19 mouse cellular contexts compared by ENCODE assay signal in genomic region chr4:119761459-119762121, GRCm38 (mm10). TPM values are rescaled to one million over a fixed set of nuclear protein-coding genes. Genes with fewer than 3 reads are reported as not detected.
DNase-seq lines count a peak whose midpoint lies in the region; ATAC-seq and TF ChIP-seq lines count a peak whose summit lies in the region.
"Had no signal": no experiment of that assay in that cellular context is flagged by ENCODE, and none has a peak within 500 bp of the region (broad histone marks: within the 10 kb centered on the region; RNA-seq: fewer than 3 reads in every experiment).

No protein-coding gene starts in this region.

- 58% methylated on average over 9 of the region's 9 CpGs for WGBS in lung, embryonic 14.5 days
- WGBS in lung, adult 2 months: 68% methylated on average over 9 of the region's 9 CpGs
- WGBS in intestine, embryonic 15.5 days: 78% methylated on average over 9 of the region's 9 CpGs

- peak; percentile 29 for ATAC-seq in frontal cortex, adult (ENCODE audit: low TSS enrichment)
- ATAC-seq in lung, embryonic 14.5 days (ENCODE audit: insufficient read depth): no peak
- no peak for ATAC-seq in intestine, embryonic 15.5 days
- ATAC-seq: hindbrain, postnatal 0 days had no signal

- H3K4me1 ChIP-seq in lung, embryonic 14.5 days (ENCODE audit: insufficient read depth): no peaks in the 10 kb centered on the region
- no peaks in the 10 kb centered on the region for H3K4me1 ChIP-seq in lung, adult 2 months (ENCODE audit: control insufficient read depth, insufficient read depth, low read length)
- no peaks in the 10 kb centered on the region for H3K4me1 ChIP-seq in intestine, embryonic 15.5 days (replicated peaks)
- H3K4me1 ChIP-seq: heart, embryonic 12.5 days; limb, embryonic 13.5 days; liver, embryonic 15.5 days; neural tube, embryonic 12.5 days had no signal

- TF ChIP-seq CTCF in lung, embryonic 14.5 days (IDR thresholded peaks at IDR 0.05; ENCODE audit: low read depth): no peak
- no peak for TF ChIP-seq CTCF in lung, adult 2 months (IDR thresholded peaks at IDR 0.05; ENCODE audit: insufficient read depth, low read length)

- no peak overlapping the region for H3K9ac ChIP-seq in lung, embryonic 14.5 days
- H3K9ac ChIP-seq in intestine, embryonic 15.5 days: no peak overlapping the region
- H3K9ac ChIP-seq: heart, embryonic 12.5 days; limb, embryonic 13.5 days; liver, embryonic 15.5 days; neural tube, embryonic 12.5 days had no signal

- no peak overlapping the region for H3K4me3 ChIP-seq in lung, embryonic 14.5 days (ENCODE audit: low read depth, low read length)
- H3K4me3 ChIP-seq in lung, adult 2 months (replicated peaks; ENCODE audit: extremely low read depth, low read depth, low read length): no peak overlapping the region
- no peak overlapping the region for H3K4me3 ChIP-seq in intestine, embryonic 15.5 days (replicated peaks)
- H3K4me3 ChIP-seq: heart, embryonic 12.5 days; limb, embryonic 13.5 days; liver, embryonic 15.5 days; megakaryocyte, embryonic 14.5 days; neural tube, embryonic 12.5 days had no signal

- no peak for TF ChIP-seq POLR2A in lung, adult 2 months (IDR thresholded peaks at IDR 0.05; ENCODE audit: borderline replicate concordance, extremely low read depth, low read depth, low read length)

- H3K27ac ChIP-seq in lung, embryonic 14.5 days (ENCODE audit: low read depth): no peak overlapping the region
- no peak overlapping the region for H3K27ac ChIP-seq in intestine, embryonic 15.5 days
- H3K27ac ChIP-seq: hindbrain, postnatal 0 days; limb, embryonic 13.5 days; liver, embryonic 15.5 days; neural tube, embryonic 12.5 days had no signal

- H3K9me3 ChIP-seq in lung, embryonic 14.5 days (ENCODE audit: low read depth, low read length): no peaks in the 10 kb centered on the region
- no peaks in the 10 kb centered on the region for H3K9me3 ChIP-seq in intestine, embryonic 15.5 days
- H3K9me3 ChIP-seq: limb, embryonic 13.5 days; liver, embryonic 15.5 days; megakaryocyte, embryonic 14.5 days; neural tube, embryonic 12.5 days had no signal

- no peak for DNase-seq in frontal cortex, postnatal 14 days (ENCODE audit: low spot score in 2 of 2)
- DNase-seq in lung, embryonic 14.5 days: peak; percentile 18
- no peak for DNase-seq in lung, adult 2 months
- peak; percentile 80 for DNase-seq in cerebellum, adult 11-12 months
- DNase-seq in cerebellum, postnatal 14 days: peak; percentile 42 to 69
- no peak for DNase-seq in frontal cortex, postnatal 25 days (ENCODE audit: low spot score in 2 of 2)
- DNase-seq: gastrocnemius, postnatal 36 days; heart, postnatal 36 days; kidney, adult 9 months; spleen, adult 18-20 months; thymus, postnatal 14 days had no signal

- H3K27me3 ChIP-seq in lung, embryonic 14.5 days (ENCODE audit: insufficient read depth, low read length): no peaks in the 10 kb centered on the region
- H3K27me3 ChIP-seq in intestine, embryonic 15.5 days (replicated peaks): no peaks in the 10 kb centered on the region
- H3K27me3 ChIP-seq: heart, embryonic 12.5 days; limb, embryonic 13.5 days; liver, embryonic 15.5 days; neural tube, embryonic 12.5 days had no signal

- H3K4me2 ChIP-seq in lung, embryonic 14.5 days: no peak overlapping the region
- H3K4me2 ChIP-seq in intestine, embryonic 15.5 days (replicated peaks): no peak overlapping the region
- H3K4me2 ChIP-seq: heart, embryonic 12.5 days; limb, embryonic 13.5 days; liver, embryonic 15.5 days; neural tube, embryonic 12.5 days had no signal

- H3K36me3 ChIP-seq in lung, embryonic 14.5 days (ENCODE audit: insufficient read depth): no peaks in the 10 kb centered on the region
- H3K36me3 ChIP-seq in intestine, embryonic 15.5 days: no peaks in the 10 kb centered on the region
- H3K36me3 ChIP-seq: heart, embryonic 12.5 days; limb, embryonic 13.5 days; liver, embryonic 15.5 days; neural tube, embryonic 12.5 days had no signal

RNA-seq across cellular contexts. Expression of gene Hivep3, which starts 28.0 kb away (rescaled TPM):
- 22.0 and 28.4 TPM in 2 replicates for polyA plus RNA-seq in lung, embryonic 14.5 days (2014; fragmentation: Nextera tagmentation; extraction: Ambion mirVana)
- 15.0 and 23.1 TPM in 2 replicates for polyA plus RNA-seq in lung, adult 2 months (2012; rRNA removed)
- 5.0 and 5.4 TPM in 2 replicates for polyA plus RNA-seq in intestine, embryonic 15.5 days (2015; fragmentation: Nextera tagmentation; extraction: Ambion mirVana)

Comparison
In these comparisons a context has a peak if more than half of its experiments do, and no peak if none do; other contexts are left out.
1. DNase-seq: peak in lung, embryonic 14.5 days (single experiment), cerebellum, adult 11-12 months (single experiment) and cerebellum, postnatal 14 days (2 of 2); none in frontal cortex, postnatal 14 days (0 of 2), lung, adult 2 months (single experiment) and frontal cortex, postnatal 25 days (0 of 2).